Mouse (Mus musculus): ENCODE data around the gene Usp20.

- TF ChIP-seq CTCF (IDR thresholded peaks at IDR 0.05; ENCODE audit: insufficient read depth, low read length): no peak
- no peak for TF ChIP-seq POLR2A (IDR thresholded peaks at IDR 0.05; ENCODE audit: borderline replicate concordance, extremely low read depth, low read depth, low read length)
Measured at GRCm38 (mm10) chr2:31013371-31014120, 31.5 kb downstream of the Usp20 start.
